Mouse (Mus musculus) ES-E14 (cell line): Measurements from ENCODE around the gene Prpsap1. TPM values are rescaled to one million over a fixed set of nuclear protein-coding genes. Genes with fewer than 3 reads are reported as not detected.
A peak's percentile ranks its signal among the peaks of the same experiment; 100 is the strongest.

ENCODE experiments used
- DNase-seq: peaks from one replicate; pipeline ENCODE4 v3.0.0-alpha.2; 2013; ENCODE audit warnings: low read depth, low spot score
- H3K27ac ChIP-seq: 2 replicates; pipeline ENCODE4 v1.5.1; 2012; ENCODE audit warnings: low read depth, mild to moderate bottlenecking, low read length, moderate library complexity, mixed read lengths; ENCODE audit not compliant: poor library complexity, insufficient read depth, severe bottlenecking
- H3K36me3 ChIP-seq: 2 replicates; pipeline ENCODE4 v1.6.1; 2012; ENCODE audit warnings: mild to moderate bottlenecking, low read length, moderate library complexity, mixed read lengths; ENCODE audit not compliant: control insufficient read depth, poor library complexity, insufficient read depth, severe bottlenecking
- H3K4me1 ChIP-seq, 2 experiments: fragments of 150-350 bp in 1 of 2; sonication (generic) in 1 of 2; 2 replicates each; pipeline ENCODE4 v1.6.1; 2012; ENCODE audit warnings: low read length in 2 of 2, mild to moderate bottlenecking in 1 of 2, mixed read lengths in 1 of 2; ENCODE audit not compliant: control insufficient read depth in 2 of 2, insufficient read depth in 2 of 2, poor library complexity in 1 of 2
- H3K4me3 ChIP-seq, 2 experiments: fragments of 150-350 bp in 1 of 2; sonication (generic) in 1 of 2; 2 replicates each; pipeline ENCODE4 v1.5.1; 2012; ENCODE audit warnings: low read length in 2 of 2, low read depth in 1 of 2, mild to moderate bottlenecking in 1 of 2, mixed read lengths in 1 of 2; ENCODE audit not compliant: insufficient read depth in 1 of 2, poor library complexity in 1 of 2, severe bottlenecking in 1 of 2
- H3K9ac ChIP-seq: 2 replicates; pipeline ENCODE4 v1.6.1; 2012; ENCODE audit warnings: low read depth, mild to moderate bottlenecking, low read length, mixed read lengths; ENCODE audit not compliant: poor library complexity, insufficient read depth, severe bottlenecking
- H3K9me3 ChIP-seq: fragments of 150-350 bp; sonication (generic); 2 replicates; pipeline ENCODE4 v1.6.1; 2012; ENCODE audit warnings: low read depth, mild to moderate bottlenecking, low read length; ENCODE audit not compliant: control insufficient read depth, insufficient read depth
- CHD2 ChIP-seq: IDR thresholded peaks from 2 replicates; pipeline ENCODE4 v1.6.1; 2014; ENCODE audit warnings: mild to moderate bottlenecking, low read depth, low read length, inconsistent platforms
- HCFC1 ChIP-seq: IDR thresholded peaks from 2 replicates; pipeline ENCODE4 v1.6.1; 2012; ENCODE audit warnings: low read length, inconsistent platforms, borderline replicate concordance; ENCODE audit not compliant: insufficient read depth
- MAFK ChIP-seq: IDR thresholded peaks from 2 replicates; pipeline ENCODE4 v1.6.1; 2014; ENCODE audit warnings: mild to moderate bottlenecking, low read depth, low read length, inconsistent platforms; ENCODE audit not compliant: insufficient read depth
- ZC3H11A ChIP-seq: IDR thresholded peaks from 2 replicates; pipeline ENCODE4 v1.6.1; 2012; ENCODE audit warnings: low read depth, mild to moderate bottlenecking, inconsistent platforms, low read length, borderline replicate concordance
- ZNF384 ChIP-seq: IDR thresholded peaks from 2 replicates; pipeline ENCODE4 v1.6.1; 2012; ENCODE audit warnings: low read depth, low read length, inconsistent platforms
- in situ Hi-C, 2 experiments: fragments of 600-800 bp; cut with MboI; formaldehyde crosslinking; loops; one replicate each; pipeline ENCODE4 v1.15.1; 2025; ENCODE audit warnings: low sequenced_read_pairs in 2 of 2, inconsistent platforms in 1 of 2; ENCODE audit not compliant: unreplicated experiment in 2 of 2
- total RNA-seq: library from RNA; depleted of rRNA; stranded (reverse); fragments of 300-350 nt; gene quantifications from 2 replicates; pipeline ENCODE4 v1.2.3, GENCODE M21; 2012

Prpsap1 gene
- total RNA-seq, 1 experiment: 121 TPM

- in situ Hi-C loops: no loop called here
- TF ChIP-seq HCFC1: no peak
- no peak for TF ChIP-seq ZNF384
- TF ChIP-seq ZC3H11A: no peak
- TF ChIP-seq CHD2: no peak
- no peak for TF ChIP-seq MAFK
- DNase-seq: no peak
- Histone ChIP-seq H3K9me3 (no peaks in the 10 kb centered on the region), H3K36me3 (peaks cover 38% of the 10 kb centered on the region), H3K4me1 (peaks cover 0 to 8% of the 10 kb centered on the region in 2 experiments; a peak in 1 of 4 replicates), H3K9ac (no peak overlapping the region), H3K4me3 (no peak overlapping the region), H3K27ac (no peak overlapping the region)
Observed at GRCm38 (mm10) chr11:116537388-116537787, 43.4 kb upstream of the Prpsap1 start.

DNA sequence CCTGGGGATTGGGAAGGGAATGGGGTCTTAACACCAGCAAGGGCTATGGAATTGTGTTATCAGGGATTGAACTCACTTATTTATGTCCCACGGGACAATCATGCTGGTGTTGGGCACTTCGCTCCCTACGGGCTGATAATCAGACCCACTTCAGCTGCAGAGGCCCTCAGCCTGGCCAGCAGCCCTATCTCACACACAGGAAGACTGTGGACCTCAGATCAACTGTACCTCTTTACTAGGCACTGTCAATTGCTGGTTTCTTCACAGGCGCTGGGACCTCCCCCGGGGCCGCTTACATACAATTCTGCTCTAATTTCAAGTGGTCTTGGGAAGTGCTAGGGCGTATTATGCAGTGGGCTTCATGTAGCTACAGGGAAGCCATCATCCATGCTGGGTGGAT is 42.7 kb upstream of the Prpsap1 start:
- H3K4me3 ChIP-seq: no peak overlapping the region
- no peak for TF ChIP-seq HCFC1
- no peak for TF ChIP-seq MAFK
- TF ChIP-seq ZNF384: no peak
- TF ChIP-seq CHD2: no peak
- TF ChIP-seq ZC3H11A: no peak
- H3K36me3 ChIP-seq: peaks cover 31% of the 10 kb centered on the region
- DNase-seq: no peak
- no peak overlapping the region for H3K27ac ChIP-seq
- no peaks in the 10 kb centered on the region for H3K9me3 ChIP-seq
- H3K4me1 ChIP-seq: peaks cover 0 to 8% of the 10 kb centered on the region in 2 experiments; a peak in 2 of 4 replicates
- in situ Hi-C loops: no loop called here
- no peak overlapping the region for H3K9ac ChIP-seq

- peak; percentile 88 for DNase-seq
- H3K9ac ChIP-seq: no peak overlapping the region
- H3K27ac ChIP-seq: no peak overlapping the region
- TF ChIP-seq ZNF384 (no peak), ZC3H11A (0 out of 2 replicates have a peak, but pooled peaks have one; percentile 14), HCFC1 (no peak)
- peak overlapping the region; percentile 70 to 83 for H3K4me3 ChIP-seq
- in situ Hi-C loops: no loop called here
- H3K4me1 ChIP-seq: peaks cover 0 to 11% of the 10 kb centered on the region in 2 experiments; a peak in 2 of 4 replicates
- H3K9me3 ChIP-seq: no peaks in the 10 kb centered on the region
- H3K36me3 ChIP-seq: peaks cover 8% of the 10 kb centered on the region
Observed at GRCm38 (mm10) chr11:116534154-116534865, 40.3 kb upstream of the Prpsap1 start.

DNA sequence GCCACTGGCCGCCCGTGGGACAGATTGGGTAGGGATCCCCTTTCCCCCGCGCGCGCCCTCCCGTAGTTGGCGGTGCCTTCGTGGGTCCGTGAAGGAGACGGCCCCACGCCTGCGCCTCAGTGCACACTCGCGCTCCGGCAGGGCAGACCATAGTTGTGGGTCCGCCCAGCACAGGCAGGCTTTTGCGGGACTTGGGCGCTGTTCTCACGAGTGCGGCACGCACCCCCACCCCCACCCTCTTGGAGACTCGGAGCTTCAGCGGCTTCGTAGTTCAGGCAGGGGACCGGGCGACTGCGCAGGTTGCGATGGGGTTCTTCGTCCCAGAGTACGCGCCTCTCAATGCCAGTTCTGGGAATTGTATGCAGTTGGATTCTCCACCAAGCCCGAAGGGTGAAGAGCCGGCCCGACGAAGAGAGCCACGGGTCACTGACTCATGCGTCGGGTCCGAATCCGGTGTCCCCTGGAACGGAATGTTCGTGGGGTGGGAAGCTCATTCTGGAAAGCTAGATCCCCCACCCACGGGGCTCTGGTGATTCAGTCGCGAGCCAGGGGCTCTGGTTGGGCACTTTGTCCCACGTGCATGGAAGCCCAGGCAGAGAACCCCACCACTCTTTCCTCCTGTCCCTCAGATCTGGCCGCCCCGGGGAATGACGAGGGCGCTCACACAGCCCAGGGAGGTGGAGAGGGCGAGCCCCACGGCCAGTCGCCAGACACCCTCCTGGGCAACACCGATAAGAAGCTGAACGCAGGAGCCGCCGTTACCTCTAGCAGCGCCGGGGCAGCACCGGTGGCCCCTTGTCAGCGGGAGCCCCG is 39.5 kb upstream of the Prpsap1 start:
- DNase-seq: no peak
- TF ChIP-seq ZNF384: no peak
- TF ChIP-seq MAFK: no peak
- TF ChIP-seq ZC3H11A: no peak
- in situ Hi-C loops: no loop called here
- Histone ChIP-seq H3K36me3 (peaks cover under 1% of the 10 kb centered on the region), H3K27ac (no peak overlapping the region), H3K4me3 (peak overlapping the region; percentile 70 to 83), H3K9me3 (no peaks in the 10 kb centered on the region), H3K4me1 (peaks cover 0 to 8% of the 10 kb centered on the region in 2 experiments; a peak in 2 of 4 replicates), H3K9ac (peak overlapping the region; percentile 25)
